In genomic region chr3:108324837-108325236, GRCm38 (mm10) we compare ENCODE assay signal across 24 mouse cellular contexts. TPM values are rescaled to one million over a fixed set of nuclear protein-coding genes. Genes with fewer than 3 reads are reported as not detected.
"Had no signal": no experiment of that assay in that cellular context is flagged by ENCODE, and none has a peak within 500 bp of the region (broad histone marks: within the 10 kb centered on the region; RNA-seq: fewer than 3 reads in every experiment).

No protein-coding gene starts in this region.

- H3K27ac ChIP-seq: limb, embryonic 12.5 days; limb, embryonic 15.5 days; liver, embryonic 14.5 days; macrophage; midbrain, embryonic 12.5 days; midbrain, embryonic 15.5 days; neural tube, embryonic 12.5 days; neural tube, embryonic 15.5 days; stomach, postnatal 0 days had no signal

- H3K4me3 ChIP-seq: limb, embryonic 12.5 days; limb, embryonic 15.5 days; midbrain, embryonic 12.5 days; midbrain, embryonic 15.5 days; neural tube, embryonic 12.5 days; neural tube, embryonic 15.5 days had no signal

- H3K27me3 ChIP-seq: limb, embryonic 12.5 days; limb, embryonic 15.5 days; midbrain, embryonic 12.5 days; midbrain, embryonic 15.5 days; neural tube, embryonic 12.5 days; neural tube, embryonic 15.5 days had no signal

- ATAC-seq: liver, postnatal 0 days; lung, postnatal 0 days; midbrain, embryonic 15.5 days had no signal

- H3K4me2 ChIP-seq: limb, embryonic 12.5 days; limb, embryonic 15.5 days; liver, embryonic 11.5 days; lung, embryonic 14.5 days; midbrain, embryonic 12.5 days; midbrain, embryonic 15.5 days; neural tube, embryonic 12.5 days; neural tube, embryonic 15.5 days had no signal

- H3K9ac ChIP-seq: limb, embryonic 12.5 days; limb, embryonic 15.5 days; liver, embryonic 14.5 days; liver, postnatal 0 days; lung, embryonic 14.5 days; midbrain, embryonic 12.5 days; midbrain, embryonic 15.5 days; neural tube, embryonic 12.5 days; neural tube, embryonic 15.5 days had no signal

- H3K9me3 ChIP-seq: limb, embryonic 12.5 days; limb, embryonic 15.5 days; midbrain, embryonic 12.5 days; midbrain, embryonic 15.5 days; neural tube, embryonic 12.5 days; neural tube, embryonic 15.5 days had no signal

- DNase-seq: kidney, postnatal 10 days; kidney, postnatal 36 days; left cerebral cortex, postnatal 4 days; liver, postnatal 0 days; right cerebral cortex, adult 18-20 months; right cerebral cortex, postnatal 14 days; right cerebral cortex, postnatal 4 days; thymus, postnatal 25 days had no signal

- H3K4me1 ChIP-seq: midbrain, embryonic 12.5 days; midbrain, embryonic 15.5 days; neural tube, embryonic 12.5 days had no signal

- H3K36me3 ChIP-seq: limb, embryonic 15.5 days had no signal

RNA-seq across cellular contexts. Expression of gene Mybphl, which starts 39.9 kb away (rescaled TPM):
- total RNA-seq: left cerebral cortex, adult 8-10 months; megakaryocyte, adult 5-6 weeks had no signal
- polyA plus RNA-seq: kidney, embryonic 14.5 days; limb, embryonic 12.5 days; limb, embryonic 15.5 days; macrophage; midbrain, embryonic 12.5 days; midbrain, embryonic 15.5 days; stomach, embryonic 14.5 days; stomach, postnatal 0 days had no signal
